Mouse (Mus musculus) mature B cell (primary cell): ENCODE data around the gene Gramd1a.

Experiments
- in situ Hi-C: fragments of 300-500 bp; cut with MboI; formaldehyde crosslinking; loops from 2 replicates; pipeline ENCODE4 v1.14.3; 2019

Gene Gramd1a

DNA sequence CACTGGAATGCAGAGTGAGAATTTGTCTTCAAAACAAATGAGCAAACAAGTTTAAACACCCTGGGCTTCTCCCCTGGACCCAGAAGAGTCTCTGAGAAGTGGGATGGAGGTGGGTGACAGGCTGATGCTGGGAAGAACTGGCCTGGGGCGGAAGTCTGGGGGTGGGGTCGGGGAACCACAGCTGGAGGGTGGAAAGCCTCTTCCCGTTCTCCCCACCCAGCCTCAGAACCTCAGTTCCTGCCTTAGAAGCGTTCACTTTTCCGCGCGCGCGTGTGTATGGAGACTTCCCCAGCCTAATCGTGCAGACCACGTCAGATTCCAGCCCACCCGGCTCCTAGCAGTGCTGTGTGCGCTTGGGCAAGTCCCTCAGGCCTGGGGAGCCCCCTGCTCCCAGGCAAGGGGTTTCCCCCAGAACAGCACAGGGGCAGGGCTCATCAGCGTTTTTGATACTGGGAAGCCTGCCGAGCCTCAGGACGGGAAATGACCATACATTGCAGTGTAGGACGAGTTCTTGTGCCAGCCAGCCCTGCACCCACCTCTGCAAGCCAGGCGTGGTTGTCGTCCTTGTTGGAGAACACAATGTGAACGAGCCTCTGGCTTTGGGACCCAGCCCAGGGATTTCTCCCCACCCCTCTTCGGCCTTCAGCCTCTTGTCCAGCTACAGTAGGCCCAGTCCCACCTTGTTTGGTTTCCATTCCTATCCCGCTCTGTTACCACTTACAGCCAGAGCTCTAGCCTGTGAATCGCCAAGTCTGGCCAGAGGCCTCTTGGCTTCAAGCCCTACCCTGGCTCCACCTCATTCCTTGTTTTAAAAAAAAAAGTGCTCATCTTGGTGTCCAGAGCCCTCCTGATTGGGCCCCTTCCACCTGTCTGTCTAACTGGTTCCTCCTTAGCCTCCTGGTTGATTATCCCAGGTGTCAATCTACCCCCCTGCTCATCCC is 4.1 kb downstream of the Gramd1a start:
- in situ Hi-C loops, result no loop called here

DNA sequence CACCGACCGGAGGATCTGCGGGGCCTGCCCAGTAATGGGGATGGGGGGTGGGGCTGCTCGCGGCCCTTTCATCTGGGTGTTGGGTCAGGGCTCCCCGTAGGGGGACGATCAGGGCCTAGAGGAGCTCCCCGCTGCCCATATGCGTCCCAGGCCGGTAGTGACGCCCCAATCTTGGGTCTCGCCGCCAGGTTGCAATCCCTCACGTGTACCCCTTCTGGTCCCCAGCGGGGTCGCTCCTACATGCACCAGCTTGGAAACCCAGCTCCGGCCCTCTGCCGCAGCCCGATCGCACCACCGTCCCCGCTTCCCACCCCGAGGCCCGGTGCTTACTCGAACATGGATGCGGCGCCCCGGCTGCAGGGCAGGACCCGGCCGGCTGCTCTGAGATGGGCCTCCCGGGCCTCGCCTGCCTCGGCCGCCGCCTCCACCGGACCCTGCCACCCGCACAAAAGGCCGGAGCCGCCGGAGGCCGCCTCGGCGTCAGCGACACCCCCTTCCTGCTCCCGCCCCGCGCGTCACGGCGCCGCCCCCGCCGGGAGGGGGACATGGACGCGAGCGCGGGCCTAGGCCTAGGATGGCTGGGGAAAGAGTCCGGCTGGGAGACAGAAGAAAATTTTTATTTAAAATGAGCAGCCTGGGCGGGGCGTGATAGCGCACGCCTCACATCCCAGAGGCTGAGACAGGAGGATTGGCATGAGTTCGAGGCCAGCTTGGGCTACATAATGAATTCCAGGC is 5.0 kb downstream of the Gramd1a start:
- in situ Hi-C loops, result no loop called here

DNA sequence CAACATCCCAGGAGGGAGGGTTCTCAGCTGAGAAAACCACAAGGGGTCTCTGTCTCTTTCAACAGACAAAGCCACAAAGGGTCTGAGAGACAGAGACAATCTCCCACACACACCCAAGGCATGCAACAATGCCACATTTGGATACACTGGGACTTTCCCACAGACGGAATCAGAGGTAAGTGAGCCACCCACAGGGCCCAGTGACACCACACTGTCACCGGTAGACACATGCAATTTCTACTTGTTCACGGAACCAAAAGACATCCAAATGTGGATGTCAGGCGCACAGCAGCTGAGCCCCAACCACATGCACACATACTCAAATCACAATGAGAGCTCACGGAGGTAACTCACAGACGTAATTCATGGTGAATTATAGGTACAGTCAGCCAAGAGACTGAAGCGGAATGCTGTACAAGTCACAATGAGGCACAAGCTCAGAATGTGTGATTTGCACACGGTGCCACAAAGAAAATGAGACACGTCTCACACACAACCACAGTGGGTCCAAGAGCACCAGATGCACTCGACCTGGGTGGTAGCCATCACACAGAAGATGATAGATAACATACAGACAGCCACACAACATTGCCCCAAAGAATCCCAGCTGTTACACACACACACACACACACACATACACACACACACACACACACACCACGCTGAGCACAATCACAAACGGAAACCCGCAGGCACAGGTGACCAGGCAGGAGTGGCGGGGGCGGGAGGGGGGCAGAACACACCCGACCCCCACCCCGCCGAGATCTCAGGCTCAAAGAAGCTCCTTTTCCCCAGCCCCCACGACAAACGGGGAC is 5.7 kb downstream of the Gramd1a start:
- in situ Hi-C loops, result no loop called here

DNA sequence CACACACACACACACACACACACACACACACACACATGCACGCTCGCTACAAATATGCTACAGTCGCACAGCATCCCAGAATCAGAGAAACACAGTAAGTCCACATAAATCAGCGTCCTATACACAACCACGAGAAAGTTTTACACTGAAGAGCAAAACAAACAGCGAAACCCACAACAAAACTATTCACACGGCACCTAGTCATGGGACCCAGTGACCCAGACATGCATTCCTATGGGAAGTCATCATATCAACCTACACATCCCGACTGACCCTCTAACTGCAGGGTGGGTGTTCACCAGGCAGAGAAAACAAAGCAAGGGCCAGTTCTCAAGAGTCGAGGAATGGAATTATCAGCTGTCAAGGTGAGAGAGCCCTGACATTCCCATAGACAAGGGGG is 6.4 kb downstream of the Gramd1a start:
- in situ Hi-C loops, result no loop called here

DNA sequence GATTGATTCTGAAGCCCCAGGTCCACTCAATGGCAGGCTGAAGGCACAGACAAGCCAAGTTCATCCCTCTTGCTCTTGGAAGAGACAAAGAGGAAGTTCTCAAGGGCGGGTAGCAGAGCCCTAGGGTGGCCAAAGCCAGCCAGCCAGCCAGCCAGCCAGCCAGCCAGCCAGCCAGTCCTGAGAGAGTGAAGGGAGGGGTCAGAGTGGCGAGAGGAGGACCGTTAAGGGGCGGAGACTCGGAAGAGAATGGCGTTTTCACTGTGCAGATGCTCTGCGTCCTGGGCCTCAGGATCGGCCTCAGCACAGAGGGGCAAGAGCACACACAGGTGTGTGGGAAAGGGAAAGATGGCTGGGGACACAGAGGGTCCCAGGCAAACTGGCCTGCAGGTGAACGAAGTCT is 6.9 kb downstream of the Gramd1a start:
- in situ Hi-C loops, result no loop called here

DNA sequence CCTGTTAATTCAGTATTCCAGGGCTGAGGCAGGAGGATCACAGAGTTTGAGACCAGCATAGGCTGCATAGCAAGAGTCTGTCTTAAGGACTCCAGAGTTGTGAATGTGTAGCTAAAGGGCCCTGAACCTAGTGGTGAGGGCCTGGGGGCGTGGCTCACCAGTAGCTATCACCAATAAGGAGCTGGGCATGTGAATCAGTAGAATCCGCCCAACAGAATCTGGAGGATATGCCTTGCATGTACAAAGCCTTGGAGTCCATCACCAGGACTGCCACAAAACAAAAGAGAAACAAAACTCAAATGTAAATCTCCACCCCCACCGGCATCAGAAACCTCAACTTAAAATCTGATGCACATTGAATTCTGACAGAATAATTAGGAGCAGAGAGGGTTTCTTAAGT is 7.6 kb downstream of the Gramd1a start:
- in situ Hi-C loops, result no loop called here

DNA sequence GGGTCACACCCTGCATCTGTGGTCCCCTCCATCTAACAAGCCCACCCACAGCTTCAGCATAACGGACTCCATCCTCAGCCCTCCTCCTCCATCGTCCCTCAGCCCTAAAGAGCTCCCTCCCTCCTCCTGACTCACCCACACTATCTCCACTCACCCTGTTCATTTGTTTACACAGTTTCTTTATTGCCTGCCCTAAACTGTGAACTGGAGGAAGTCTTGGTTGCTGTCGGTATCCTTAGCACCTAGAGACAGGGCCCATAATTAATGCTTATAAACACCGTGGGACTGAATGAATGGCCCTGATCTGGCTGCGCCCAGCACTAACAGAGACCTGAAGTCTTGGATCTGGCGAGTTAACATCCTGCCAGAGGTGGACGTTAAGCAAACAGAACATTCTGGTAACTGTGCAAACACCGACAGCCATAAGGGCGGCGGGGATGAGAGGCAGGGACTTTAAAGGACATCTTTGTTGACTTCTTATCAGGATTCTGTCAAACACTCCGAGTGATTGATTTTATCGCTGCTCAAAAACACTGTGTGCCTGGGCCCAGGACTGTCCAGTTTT is 10.0 kb downstream of the Gramd1a start:
- in situ Hi-C loops, result no loop called here

DNA sequence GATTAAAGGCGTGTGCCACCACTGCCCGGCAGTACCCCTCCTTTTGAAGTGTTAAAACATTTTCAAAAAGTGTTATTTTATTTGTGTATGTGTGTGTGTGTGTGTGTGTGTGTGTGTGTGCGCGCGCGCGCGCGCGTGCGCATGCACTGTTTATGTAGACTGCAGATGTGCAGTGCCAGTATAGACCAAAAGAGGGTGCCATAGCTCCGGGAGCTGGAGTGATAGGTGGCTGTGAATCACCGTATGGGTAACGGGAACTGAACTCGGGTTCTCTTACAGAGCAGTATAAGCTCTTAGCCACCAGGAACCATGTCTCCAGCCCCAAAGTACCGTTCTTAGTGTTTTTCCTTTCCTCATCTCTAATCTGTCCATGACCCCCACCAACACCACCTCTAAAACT is 10.8 kb downstream of the Gramd1a start:
- in situ Hi-C loops, result no loop called here

DNA sequence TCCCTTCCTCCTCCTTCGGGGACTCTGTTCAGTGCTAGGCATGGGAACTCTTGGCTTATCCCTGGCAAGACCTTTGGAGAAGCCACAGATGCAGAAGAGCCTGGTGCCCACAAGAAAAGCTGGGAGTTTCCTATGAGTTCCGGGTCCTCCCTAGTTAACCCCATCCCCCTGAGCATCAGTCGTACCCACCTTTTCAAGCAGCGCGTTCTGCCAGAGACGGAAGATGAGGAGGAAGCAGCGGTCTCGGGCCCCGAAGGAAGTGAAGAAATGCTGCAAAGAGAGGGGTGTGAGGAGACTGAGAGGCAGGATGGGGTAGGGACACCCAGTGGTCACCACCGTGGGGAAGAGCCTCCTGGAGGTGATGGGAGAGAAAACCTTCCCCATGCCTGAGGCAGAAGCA is 14.8 kb downstream of the Gramd1a start:
- in situ Hi-C loops, result no loop called here

DNA sequence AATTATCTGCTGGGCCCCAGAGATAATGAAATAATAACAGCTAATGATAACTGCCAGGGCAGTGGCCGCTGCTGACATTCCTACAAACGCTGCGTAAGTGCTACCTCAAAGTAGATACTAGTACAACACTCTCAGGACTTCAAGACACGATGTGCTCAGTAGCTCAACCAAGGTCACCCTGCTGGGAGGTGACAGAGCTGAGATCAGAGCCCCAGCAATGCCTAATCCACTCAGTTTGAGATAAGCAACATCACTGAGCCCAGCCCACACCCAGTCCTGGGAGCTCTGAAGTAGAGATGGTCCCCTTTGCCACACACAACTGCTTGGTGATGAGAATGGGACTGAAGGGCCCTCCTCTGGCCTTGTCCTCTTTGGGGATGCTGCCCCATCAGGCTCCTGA is 15.4 kb downstream of the Gramd1a start:
- in situ Hi-C loops, result no loop called here

DNA sequence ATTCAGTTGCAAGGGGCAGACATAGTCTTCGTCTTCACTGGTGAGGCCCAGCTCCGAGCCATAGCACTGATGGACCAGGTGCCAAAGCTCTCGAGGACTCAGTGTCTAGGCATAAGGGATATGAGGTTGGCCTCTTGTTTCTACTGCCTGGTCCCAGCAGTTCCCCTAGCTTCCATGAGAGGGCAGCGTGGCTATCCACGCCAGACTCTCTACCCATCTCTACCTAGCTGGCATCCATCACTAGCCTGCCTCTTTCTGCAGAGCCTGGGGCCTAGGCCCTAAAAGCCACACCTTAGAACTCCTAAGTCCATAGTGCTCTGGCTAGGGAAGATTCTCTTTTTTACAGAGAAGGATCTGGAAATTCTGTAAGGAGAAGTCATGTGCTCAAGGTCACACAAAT is 15.9 kb downstream of the Gramd1a start:
- in situ Hi-C loops, result no loop called here

DNA sequence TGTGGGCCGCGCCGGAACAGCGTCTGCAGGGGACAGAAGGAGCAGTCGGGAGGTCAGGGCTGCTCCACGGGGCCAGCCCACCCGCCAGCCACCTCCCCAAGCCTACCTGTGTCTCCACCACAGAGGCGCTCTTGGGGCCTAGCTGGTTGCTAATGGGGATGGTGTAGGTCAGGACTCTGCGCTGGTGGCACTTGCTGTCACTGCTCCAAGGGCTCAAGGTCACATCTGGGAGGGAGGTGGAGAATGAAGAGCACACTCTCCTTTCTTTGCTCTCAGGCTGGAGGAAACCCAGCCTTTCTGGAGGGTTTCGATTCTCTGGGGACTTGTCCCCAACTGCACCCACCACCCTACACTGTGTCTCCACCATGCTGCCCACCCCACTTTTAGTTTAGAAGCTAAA is 20.0 kb downstream of the Gramd1a start:
- in situ Hi-C loops, result no loop called here

DNA sequence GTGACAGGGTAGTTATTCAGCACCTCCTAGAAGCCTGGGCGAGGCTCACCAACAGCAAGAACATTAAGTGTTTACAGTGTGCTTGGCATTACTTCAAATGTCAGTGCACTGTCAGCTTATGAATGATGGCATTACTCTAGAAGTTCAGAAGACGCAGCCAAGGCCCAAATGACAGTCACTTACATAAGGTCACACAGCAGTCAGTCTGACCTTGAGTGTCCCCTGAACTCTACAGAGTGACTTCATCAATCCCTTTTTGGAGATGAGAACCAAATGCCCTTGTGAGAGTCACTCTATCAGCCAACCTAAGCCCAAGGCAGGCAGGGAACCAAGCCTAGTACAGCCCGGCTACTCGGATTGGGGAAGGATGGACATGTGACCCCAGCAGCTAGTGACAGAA is 23.8 kb downstream of the Gramd1a start:
- in situ Hi-C loops, result loop anchor here (5.0 kb wide), 1 partner anchor 45 kb away; no protein-coding TSS in a partner anchor

DNA sequence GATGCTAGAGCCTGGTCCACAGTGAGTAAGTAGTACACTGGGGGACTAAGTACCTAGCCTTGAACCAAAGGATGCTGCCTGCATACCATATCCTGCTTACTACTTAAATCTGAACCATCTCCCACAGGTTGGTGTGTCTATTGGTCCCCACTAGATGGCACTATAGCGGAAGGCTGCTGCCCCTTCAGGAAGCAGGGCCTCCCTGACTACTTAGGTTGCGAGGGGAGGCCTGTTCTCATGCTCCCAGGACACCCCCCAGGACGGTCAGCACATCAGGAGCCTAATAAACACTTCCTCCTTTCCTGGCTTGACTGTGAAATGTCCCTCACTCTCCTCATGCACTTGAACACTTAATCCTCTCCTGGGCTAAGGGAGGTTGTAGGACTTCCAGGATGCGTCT is 24.9 kb downstream of the Gramd1a start:
- in situ Hi-C loops, result loop anchor here (5.0 kb wide), 1 partner anchor 46 kb away; no protein-coding TSS in a partner anchor

DNA sequence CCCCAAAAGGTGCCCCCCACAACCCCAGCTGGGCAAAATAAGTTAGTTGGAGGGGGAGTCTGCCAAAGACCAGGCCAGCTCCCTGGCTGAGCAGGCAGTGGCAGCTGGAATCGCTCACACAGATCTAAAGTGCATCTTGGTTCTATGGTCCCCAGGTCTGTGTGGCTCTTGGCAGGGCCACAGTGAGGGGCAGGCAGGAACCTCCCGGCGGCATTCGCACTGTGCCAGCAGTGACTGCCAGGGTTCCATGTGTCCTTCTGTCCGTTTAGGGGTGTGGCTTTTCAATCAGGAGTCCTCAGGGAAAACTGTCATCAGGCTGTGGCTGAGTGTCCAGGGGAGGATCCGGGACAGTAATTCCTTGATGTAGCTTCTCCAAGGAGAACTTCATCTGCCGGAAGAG is 25.5 kb downstream of the Gramd1a start:
- in situ Hi-C loops, result loop anchor here (5.0 kb wide), 1 partner anchor 47 kb away; no protein-coding TSS in a partner anchor

DNA sequence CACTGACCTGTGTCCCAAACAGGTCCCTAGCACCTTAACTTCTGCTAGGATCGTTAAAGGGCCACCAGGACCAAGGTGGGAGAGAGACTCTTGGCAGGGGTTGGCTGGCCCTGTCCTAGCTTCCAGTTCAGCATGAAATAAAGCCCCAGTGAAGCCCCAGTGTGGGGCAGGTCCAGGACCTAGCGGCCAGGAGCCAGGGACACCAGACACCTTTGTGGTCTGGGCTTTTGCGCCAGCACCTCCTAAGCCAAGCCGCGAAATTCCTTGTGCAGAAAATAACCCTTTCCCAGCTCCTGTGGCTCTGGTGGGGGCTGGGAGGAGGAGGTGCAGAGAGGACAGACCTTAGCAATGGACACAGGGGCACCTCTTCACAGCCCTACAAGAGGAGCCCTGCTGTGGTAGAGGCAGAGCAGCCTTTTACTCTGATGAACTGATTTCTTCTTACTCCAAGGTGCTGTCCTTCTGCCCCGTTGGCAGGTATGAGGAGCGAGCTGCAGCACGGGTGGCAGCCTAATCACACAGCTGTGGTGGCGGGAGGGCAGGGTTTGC is 27.5 kb downstream of the Gramd1a start:
- in situ Hi-C loops, result no loop called here

DNA sequence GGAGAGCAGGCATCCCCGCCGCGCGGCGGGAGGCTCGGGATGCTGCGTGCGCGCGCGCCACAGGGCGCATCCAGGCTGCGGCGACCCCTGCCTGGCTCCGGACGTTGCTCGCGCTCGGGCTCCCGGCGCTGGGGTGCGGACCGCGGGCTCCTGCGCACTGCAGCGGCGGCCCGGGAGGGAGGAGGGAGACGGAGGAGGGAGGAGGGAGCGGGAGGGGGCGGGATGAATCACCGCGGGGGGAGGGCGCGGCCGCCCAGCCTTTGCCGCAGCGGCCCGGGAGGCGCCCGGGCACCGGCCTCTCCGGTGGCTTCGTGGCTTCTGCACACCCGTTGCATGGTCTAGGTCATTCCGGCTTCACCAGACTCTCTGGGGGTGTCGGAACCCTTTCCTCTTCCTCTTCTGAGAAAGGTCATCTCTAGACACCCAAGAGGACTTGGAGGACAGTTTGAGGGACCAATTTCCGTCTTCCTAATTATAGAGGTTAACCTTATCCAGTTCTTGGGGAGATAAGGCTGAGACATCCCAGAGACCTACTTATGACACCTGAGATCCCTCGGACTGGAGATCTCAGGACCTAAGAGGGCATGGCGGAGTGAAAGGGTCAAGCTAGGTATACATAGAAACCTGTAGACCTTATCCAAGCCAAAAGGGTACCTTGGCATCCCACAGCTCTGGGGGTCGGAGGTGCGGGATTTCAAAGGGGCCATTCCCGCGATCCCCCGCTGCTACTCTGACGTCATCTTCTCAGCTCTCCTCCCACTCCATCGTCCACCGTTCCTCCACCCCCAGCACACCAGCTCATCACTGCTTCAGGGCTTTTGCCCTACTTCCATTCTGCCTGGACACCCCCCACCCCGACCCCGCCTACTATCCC is 28.6 kb downstream of the Gramd1a start, which contains the start of gene Scn1b:
Gene Scn1b, minus strand, starts transcription at position 153 of the 874 bp plus-strand sequence.
- in situ Hi-C loops, result no loop called here

DNA sequence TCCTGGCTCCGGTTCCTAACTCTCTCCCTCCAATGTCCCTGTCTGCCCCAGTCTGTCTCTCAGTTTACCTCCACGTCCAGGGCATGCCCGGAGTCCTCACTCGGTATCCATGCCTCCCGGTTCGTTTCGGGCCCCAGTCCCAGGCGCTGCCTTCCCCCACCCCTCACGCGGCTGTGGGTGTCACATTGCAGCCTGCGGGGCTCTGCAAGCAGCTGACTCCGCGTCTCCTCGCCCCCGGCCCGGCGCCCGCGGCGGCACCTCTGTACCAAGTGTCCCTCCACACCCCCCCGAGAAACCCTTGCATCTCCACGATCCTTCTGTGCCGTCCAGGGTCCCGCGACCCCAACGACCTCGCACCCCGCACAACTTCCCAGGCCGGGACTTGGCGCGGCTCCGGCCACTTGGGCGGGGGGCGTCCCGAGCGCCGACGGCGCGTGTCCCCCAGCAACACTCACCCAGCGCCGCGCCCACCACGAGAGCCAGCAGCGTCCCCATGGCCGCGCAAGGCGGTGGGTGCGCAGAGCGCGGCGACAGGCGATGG is 29.4 kb downstream of the Gramd1a start:
- in situ Hi-C loops, result no loop called here

DNA sequence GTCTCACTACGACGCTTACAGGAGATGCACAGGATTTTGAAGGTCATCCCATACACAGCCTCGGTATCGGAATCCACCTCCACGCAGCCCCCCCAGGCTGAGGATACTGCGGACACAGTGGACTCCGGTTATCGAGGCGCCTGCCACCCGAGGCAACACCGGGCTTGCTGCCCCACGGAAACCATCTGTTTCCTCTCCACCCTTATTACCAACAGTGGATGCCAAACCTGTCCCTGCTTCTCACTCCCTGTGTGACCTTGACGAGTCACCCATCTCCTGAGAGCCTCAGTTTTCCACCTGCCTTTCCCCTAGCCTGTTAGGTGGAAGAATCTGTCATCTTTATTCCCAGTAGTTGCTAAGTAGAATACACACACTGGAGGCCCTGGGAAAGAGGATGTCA is 30.6 kb downstream of the Gramd1a start:
- in situ Hi-C loops, result no loop called here

DNA sequence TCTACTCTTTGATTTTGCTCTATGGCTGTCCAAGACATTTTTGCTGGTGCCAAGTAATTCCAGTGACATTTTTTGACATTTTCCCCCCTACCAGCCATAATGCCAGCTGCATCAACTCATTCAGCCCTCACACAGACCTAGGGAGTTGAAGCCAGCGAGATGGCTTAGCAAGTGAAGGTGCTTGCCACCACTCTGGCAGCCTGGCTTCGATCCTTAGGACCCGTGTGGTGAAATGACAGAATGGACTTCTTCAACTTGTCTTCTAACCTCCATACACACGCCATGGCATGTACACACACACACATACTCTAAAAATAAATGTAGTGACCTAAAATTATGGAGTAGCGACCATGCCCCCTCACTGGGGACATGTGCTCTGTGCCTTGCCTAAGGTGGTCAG is 31.3 kb downstream of the Gramd1a start:
- in situ Hi-C loops, result no loop called here
